Mouse (Mus musculus): Measurements from ENCODE around the gene Fancc.

- TF ChIP-seq POLR2A (IDR thresholded peaks at IDR 0.05; ENCODE audit: control insufficient read depth, extremely low read depth, insufficient read depth, low read length, poor library complexity), result no peak
- TF ChIP-seq CTCF (IDR thresholded peaks at IDR 0.05; ENCODE audit: borderline replicate concordance, control insufficient read depth, extremely low read depth, insufficient read depth, low read length, poor library complexity), result no peak
Observed at GRCm38 (mm10) chr13:63344481-63344880, 152.6 kb downstream of the Fancc start.
